Mouse (Mus musculus) thymus, postnatal 36 days (tissue): Measurements from ENCODE around the gene H2-Eb2.
A peak's percentile ranks its signal among the peaks of the same experiment; 100 is the strongest.

Experiments
- DNase-seq, 2 experiments: peaks; one replicate each; pipeline ENCODE4 v3.0.0; 2022; ENCODE audit warnings: mixed read lengths in 2 of 2

Gene H2-Eb2

DNA sequence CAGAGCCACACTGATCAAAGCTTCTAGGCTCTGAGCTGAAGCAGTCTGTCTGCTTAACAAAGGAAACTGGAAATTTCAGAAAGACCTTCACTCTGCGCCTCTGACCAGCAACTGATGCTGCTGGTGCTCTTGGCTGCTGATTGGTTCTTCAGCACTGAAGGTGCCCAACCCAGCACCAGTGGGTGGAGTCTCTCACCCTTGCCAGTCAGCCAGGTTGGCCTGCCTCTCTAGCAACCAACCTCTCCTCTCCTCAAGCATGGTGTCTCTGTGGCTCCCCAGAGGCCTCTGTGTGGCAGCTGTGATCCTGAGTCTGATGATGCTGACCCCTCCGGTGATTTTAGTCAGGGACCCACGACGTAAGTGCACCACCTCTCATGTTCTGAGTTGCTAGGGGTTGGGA, at the start of gene H2-Eb2:
Gene H2-Eb2, plus strand, starts transcription at position 230 of the 400 bp plus-strand sequence.
- DNase-seq, result peak; percentile 21 to 35

DNA sequence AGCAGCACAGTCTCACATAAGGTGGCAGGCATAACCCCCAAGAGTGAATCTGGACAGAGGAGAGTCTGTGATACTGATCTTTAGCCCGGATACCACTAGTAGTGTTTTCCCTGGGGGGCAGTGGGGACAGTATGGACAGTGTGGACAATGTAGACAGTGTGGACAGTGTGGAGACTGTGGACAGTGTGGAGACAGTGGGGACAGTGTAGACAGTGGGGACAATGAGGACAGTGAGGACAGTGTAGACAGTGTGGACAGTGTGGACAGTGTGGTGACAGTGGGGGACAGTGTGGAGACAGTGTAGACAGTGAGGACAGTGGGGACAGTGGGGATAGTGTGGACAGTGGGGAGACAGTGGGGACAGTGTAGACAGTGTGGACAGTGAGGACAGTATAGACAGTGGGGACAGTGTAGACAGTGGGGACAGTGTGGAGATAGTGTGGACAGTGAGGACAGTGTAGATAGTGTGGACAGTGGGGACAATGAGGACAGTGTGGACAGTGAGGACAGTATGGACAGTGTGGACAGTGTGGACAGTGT, 44.9 kb upstream of the H2-Eb2 start:
- no peak for DNase-seq

DNA sequence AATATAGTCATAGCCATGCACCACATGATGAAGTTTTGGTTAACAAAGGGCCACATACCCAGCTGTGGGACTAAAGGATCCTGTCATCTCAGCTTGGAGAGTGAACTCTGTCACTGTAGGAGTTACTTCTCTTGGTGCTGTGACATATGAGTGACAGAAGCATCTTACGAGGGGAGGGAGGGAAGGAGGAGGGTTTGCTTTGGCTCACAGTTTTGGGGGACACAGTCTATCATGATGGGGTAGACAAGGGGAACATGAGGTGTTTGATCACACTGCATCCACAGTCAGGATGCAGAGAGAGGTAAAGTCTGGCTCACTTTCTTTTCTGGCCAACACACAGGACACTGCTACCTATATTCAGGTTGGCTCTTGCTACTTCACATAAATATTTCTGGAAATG, 43.6 kb upstream of the H2-Eb2 start:
- DNase-seq, result no peak

DNA sequence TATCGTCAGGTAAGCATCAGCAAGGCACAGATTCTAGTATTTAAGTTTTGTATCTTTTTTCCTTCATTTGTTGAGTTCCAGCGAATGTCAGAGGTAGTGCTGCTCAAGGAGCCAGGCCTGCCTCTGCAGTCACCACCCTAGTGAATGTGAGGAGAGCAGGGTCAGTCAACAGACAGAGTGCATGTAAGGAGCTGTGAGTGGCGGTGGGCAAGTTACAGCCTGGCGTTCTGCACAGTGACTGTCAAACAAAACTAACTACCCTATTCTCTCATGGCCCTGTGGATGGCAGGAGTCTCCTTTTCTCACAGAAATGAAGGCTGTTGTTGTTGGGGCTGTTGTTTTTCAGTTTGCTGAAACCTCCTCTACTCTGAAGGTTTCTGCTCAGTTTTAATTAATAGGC, 40.1 kb upstream of the H2-Eb2 start:
- DNase-seq, result no peak

DNA sequence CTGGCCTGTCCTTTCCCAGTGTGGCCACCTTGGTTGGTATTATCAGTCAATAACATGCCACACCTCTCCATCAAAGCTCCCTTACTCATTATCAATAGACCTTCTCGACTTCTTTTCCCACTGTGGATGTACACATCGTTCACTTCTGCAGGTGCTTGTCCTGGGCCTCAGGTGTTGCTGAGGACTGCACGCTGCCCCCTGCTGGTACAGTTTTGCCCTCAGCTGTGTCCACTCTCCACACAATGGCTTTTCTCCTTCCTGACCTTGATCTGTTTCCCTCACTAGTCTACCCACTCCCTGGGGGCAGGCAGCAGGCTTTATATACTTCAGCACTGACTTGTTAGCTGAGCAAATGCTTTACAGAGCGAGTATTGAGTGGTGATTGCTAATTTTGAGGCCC, 39.6 kb upstream of the H2-Eb2 start:
- peak; percentile 52 to 61 for DNase-seq

DNA sequence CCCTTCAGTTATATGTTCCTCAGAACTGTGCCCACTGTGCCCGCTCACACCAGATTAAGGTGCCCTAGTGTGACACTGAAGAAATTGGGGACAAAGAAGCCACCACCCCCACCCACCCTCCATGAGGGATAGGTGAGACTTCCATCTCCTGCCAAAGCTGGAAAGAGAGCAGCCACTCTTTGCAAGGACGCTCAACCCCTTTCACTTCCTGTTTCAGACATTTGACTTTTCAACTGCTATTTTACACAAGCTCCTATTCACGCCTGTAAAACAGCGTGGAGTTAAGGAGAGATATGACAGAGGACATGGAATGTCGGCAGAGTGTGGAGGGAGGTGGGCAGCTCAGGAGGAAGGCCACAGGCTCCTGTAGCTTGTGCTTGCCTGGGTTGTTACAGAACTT, 39.0 kb upstream of the H2-Eb2 start:
- DNase-seq, result no peak

DNA sequence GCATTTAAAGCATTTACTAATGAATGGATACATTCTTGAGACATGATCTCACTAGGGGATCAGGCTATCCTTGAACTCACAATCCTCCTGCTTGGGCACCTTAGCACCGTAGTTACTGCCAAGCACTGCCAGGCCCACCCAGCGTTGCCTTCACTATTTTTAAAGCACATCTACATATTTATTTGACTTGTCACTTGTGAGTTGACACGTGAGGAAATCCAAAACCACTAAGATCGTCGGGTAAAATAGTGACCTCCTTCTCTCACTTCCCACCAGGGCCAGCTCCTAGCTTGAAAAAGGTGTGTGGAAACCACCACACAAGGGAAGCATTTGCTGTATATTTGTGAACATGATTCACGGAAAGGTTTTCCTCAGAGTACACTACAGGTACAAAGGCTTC, 38.5 kb upstream of the H2-Eb2 start:
- DNase-seq, result no peak

DNA sequence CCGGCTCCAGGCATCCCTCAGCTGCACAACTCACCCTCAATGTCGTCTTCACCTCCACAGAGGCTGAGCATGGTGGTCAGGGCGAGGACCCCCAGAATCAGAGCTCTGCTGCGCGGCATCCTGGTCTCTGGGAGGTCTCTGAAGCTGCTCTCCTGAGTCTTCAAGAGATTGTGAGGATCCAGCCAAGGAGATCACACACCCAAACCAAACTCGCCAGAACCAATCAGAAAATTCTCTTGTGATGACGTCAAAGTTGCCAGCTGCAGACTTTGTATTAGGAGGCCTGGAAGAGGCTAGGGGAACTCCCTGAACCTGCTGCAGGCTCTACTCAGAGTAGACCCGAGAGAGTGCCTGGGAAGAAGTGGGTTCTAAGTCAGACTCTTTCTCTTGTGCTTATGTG, 37.8 kb upstream of the H2-Eb2 start, which contains the start of gene H2-Aa:
Gene H2-Aa, minus strand, starts transcription at position 176 of the 400 bp plus-strand sequence.
- peak; percentile 73 to 77 for DNase-seq

DNA sequence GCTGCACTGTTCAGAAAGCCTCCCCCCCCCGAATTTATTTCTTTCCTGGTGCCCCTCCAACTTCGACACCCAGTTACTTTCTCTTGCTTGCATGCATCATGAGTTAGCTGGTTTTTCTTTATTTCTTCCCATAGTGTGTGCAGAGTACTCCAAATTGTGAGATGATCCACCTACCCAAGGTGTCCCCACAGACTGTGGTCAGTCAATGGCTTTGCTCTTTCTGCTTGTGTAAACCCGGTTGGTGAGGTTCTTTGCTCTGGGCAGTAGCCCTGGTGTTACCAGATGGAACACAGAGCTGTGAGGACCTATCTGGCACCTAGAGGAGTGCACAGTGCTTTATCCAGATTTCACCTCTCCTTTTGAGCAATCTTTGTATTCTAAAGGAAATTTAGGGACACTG, 37.3 kb upstream of the H2-Eb2 start:
- DNase-seq, result no peak

DNA sequence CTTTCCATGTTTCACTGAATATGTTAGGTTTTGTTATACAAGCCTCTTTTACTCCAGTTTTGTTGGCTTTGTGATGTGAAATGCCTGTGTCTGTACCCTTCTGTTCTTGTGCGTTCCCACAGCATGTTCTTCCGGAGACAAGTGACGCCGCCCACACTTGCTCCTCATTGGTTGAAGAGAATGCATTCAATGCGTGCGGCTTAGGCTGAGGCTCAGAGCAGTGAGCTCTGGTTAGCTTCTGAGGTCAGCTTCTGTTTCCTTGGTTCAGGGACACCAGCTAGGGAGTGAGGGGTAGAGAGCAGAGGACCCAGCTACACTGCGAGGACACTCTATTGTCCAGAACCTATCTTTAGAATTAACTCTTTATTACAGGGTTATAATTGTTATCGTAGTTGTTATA, 33.9 kb upstream of the H2-Eb2 start:
- DNase-seq, result peak; percentile 77 to 78

DNA sequence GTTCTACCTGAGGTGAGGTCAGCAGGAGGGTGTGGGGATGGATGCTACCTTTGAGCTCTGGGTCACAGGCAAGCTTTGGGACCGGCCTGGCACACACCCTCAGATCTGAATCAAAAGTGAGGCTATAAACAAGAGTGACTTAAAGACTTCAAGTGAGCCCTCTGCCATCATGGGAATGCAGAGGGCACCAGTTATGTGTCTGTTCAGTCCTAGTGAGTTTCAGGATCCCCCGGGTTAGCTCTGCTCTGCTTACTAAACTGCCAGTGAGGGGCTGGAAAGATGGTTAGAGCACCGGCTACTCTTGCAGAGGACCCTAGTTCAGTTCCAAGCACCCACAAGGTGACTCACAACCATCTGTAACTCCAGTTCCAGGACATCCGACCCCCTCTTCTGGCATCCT, 32.9 kb upstream of the H2-Eb2 start:
- no peak for DNase-seq

DNA sequence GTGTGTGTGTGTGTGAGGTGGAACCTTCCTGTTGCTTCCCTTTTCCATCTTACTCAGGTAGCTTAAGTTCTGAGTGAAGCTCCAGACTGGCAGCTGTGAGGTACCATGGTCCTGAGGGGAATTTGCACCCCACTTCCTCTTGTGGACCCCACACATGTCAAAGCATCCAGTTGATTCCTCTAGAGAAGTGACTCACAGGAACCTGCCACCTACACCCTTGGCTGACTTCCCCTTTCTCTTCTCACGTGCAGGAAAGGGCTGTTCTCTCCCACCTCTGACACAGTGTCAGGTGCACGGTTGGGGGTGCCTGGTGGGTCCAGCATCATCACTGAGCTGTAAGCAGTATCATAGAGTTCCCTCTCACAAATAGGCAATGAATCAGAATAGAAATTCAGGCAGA, 31.9 kb upstream of the H2-Eb2 start:
- DNase-seq, result no peak

DNA sequence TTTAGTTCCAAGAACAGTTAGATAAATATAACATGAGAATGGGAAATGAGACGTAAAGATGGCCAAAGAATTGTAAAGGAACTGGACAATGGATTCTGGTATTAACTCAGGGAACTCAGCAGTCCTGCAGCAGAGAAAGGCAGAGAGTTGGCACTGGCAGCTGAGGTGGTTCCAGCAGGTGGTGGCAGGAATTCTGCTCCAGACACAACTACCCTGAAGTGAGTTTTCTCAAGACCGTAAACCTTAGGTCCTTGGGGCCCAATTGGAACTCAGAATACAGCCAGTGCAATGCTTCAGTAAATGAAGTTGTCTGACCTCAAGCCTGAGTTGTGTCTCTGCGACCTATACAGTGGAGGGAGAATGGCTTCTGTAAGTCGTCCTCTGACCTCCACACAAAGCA, 31.2 kb upstream of the H2-Eb2 start:
- no peak for DNase-seq

DNA sequence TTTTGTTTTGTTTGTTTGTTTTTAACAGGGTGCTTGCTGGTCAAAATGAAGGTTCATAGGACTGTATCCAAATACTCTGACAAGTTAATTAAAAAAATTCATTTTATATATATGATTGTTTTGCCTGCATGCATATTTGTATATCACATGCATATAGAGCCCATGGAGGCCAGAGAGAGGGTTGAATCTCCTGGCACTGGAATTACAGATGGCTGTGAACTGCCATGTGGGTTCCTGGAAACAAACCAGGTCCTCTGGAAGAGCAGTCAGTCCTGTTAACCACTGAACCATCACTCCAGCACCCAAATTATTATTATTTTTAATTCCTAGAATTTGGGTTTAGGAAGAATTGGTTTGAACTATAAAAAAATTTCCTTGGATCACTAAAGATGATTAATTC, 30.2 kb upstream of the H2-Eb2 start:
- no peak for DNase-seq

DNA sequence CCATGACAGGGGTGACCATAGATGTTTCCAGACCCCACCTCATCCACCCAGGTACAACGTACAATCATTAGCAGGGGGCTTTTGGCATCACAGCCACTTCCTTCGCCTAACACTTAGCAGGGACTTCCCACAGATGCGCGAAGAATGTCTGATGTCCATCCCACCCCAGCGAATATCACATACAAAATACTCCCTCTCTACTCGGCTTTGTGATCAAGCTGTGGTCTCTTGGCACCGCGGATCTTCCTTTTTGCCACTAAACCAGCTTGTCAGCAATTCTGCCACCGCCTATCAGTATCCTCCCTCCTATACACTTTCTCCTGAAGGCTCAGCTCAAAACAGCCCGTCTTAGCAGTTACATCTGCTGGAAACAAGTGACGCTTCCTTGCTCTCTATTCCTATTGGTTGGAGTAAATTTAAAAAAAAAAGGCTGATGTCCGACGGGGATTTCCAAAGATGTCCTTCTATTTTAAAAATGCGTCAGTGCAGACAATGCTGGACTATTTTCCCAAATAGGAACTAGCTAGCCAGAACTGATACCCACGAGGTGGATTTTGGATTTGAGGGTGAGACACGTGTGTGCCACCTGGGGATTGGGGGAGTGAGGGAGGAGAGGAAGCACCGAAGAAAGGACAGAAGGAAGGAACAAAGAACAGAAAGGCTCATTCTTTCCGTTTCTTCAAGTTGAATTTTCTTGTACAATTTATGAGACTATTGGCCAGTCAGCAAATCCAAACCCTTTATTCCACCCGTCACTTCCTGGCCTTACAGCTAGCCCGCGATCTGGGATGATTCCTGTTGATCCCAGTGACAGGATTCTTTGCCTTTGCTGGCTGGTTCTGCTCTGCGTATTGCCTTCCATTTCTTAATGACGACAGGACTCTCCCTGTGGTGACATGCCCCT, 29.3 kb upstream of the H2-Eb2 start:
- no peak for DNase-seq

DNA sequence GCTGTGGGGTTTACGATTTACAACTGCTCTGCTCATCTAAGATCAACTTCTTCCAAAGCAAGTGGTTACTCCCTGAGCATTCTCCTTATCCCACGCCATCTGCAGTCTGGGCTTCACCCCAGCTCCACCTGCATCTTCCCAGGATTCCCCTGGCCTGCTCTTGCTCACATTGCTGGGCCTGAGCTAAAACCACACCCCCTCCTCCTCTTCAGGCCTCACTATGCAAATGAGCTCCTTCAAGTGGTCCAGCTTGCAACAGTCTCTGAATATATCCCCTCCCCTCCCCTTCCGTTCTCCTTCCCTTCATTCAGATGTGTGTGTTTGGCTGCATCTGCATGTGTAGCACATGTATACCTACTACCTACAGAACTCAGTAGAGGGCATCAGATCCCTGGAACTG, 26.1 kb upstream of the H2-Eb2 start:
- DNase-seq, result no peak

DNA sequence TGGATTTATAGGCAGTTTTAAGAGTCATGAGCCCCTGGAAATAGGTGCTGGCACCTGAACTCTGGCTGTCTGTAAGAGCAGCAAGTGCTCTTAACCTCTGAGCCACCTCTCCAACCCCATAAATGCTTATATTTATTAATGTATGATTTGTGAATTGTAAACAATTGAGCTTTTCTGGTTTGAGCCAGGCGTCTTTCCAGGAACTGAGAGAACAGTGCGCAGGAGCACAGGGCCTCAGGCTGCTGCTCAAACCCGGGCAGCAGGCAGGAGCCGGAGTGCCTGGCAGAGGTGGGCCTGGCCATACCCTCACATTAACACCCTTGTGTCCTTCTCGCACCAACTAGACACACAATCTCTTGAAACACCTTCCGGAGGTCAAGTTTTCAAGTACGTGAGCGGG, 25.4 kb upstream of the H2-Eb2 start:
- DNase-seq, result no peak

DNA sequence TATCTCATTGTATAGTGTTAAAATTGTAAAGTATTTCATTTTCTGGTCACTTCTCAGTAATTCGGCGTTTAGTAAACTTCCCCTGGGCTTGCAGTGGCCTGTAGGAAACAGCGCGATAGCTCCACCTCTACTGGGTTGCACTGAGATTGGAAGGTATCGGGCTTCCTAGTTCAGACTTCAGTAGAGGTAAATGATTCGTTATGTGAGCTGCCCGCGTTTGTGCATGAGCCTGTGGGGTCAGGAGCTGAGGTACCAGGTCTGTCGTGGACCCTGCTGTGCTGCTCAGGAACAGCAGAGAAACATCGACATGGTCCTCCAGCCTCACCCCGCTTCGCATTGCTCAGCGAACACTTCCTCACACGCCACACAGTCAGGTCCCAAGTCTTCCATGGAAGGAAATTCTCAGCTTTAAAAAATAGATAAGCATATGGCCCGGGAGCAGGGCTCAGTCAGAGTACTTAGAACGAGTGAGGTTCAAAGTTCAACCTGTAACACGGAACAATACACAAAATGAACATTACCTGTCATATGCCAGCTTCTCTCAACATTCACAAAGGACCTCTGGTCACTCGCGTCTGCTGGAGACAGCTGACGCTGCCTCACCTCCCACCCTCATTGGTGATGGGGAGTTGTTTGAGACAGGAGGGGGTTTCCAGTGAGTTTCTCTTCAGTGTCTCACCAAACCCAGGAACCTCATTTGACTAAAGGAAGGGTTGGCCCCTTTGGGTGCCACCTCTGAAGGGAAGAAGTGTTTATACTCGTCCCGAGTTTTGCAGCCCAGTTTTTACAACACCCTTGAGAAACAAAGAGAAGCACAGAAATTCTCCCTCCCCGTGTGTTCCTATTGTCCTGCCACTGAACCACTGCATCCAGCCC, 24.5 kb upstream of the H2-Eb2 start:
- DNase-seq, result no peak

DNA sequence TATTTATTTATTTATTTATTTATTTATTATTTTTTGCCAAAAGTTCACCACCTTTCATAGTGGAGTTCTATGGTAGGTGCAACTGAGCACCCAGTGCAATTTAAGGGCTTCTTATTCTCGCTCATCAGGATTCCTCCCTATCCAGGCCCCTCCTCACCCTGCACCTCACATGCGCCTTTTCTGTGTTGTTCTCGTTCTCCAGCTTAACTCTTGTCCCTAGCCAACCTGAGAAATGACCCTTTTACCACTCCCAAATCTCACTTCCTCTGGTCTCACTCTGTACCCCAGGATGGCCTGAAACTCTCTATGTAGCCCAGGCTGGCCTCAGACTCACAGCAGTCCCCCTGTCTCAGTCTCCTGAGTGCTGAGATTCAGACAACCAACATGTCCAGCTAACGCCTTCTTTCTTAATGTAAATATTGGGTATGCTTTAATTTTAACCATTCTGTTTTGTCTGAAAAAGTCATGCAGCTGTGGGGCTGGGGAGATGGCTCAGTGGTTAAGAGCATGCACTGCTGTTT, 23.7 kb upstream of the H2-Eb2 start:
- no peak for DNase-seq

DNA sequence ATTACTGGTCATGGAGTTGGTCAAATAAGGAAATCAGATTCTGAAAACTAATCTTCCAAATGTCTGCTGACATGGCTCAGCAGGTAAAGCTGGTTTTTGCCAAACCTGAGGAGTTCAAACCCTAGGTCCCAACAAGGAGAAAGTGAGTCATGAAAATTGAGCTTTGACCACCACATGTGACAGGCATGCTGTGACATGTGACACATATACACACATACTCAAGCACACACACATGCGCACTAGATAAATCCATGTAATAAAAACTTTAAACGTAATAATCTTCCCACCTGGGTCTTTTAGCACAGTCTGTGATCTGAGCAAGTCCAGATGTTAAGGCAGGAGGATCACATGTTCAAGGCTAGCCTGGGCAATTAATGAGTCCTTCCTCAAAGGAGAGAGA, 21.7 kb upstream of the H2-Eb2 start:
- no peak for DNase-seq

DNA sequence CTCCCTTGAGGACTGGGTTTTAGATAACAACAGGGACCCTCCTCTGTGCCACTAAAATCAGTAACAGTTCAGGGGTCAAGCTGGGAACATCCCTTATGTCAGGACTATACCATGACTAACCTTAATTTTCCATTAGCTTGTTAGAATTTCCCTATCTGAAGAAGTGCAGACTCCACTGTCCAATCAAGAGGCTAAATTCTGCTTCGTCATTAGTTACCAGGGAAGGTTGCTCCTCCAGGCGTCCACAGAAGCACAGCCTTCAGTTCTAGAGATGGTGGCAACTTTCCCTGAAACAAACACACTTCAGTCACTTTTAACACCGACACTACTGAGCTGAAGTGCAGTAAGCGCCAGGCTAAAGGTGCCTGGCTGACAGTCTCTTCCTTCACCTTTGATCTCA, 20.7 kb upstream of the H2-Eb2 start:
- DNase-seq, result peak; percentile 44 to 51

DNA sequence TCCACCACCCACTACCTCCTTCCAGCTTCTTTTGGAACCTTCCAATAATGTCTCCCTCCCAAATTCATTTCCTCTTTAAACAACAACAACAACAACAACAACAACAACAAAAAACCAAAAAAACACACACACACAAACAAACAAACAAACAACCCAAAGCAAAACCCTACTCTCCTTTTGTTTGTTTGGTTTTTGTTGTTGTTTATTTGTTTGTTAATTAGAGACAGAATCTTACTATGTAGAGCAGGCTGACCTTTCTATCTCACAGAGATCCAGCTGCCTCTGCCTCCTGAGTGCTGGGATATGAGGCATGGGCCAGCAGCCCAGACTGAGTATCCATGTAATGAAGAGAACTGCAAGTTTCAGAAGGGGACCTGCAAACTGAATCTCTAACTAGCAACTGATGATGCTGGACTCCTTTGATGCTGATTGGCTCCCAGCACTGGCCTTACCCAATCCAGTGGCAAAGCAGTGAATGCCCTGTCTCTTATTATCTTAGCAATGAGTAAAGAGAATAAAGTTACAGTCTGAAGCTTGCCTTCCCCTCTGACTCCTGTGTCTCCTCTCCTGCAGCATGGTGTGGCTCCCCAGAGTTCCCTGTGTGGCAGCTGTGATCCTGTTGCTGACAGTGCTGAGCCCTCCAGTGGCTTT, 20.0 kb upstream of the H2-Eb2 start, which contains the start of gene H2-Eb1:
Gene H2-Eb1, plus strand, starts transcription at position 488 of the 651 bp plus-strand sequence.
- peak; percentile 81 for DNase-seq

DNA sequence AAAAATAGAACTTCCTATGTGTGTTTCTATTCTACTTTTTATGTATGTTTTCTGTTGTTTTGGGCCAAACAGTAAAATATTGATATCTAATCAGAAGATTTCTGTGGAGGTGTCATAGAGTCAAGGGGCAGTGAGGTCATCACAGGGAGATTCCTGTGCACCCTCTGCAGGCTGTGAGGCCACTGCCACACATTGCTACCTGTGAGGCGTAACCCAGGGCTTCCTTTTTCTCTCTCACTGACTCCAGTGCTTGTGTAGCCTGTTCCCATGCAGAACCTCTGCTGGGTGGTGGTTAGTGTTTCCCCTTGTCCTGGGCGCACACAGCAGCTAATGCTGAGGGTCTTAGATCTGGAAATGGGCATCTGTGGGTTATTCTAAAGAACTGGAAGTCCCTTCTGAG, 19.1 kb upstream of the H2-Eb2 start:
- no peak for DNase-seq
